ENCODE assay signal across 27 mouse cellular contexts in genomic region chr12:85794094-85794493, GRCm38 (mm10). TPM values are rescaled to one million over a fixed set of nuclear protein-coding genes. Genes with fewer than 3 reads are reported as not detected.
"Had no signal": no experiment of that assay in that cellular context is flagged by ENCODE, and none has a peak within 500 bp of the region (broad histone marks: within the 10 kb centered on the region; RNA-seq: fewer than 3 reads in every experiment).

No protein-coding gene starts in this region.

- DNase-seq: gastrocnemius, adult 2 months; gastrocnemius, postnatal 10 days; gastrocnemius, postnatal 25 days; heart, adult 2 months; heart, postnatal 10 days; heart, postnatal 4 days; kidney, adult 18-20 months; kidney, adult 8-10 months; kidney, postnatal 10 days; kidney, postnatal 25 days; kidney, postnatal 4 days; liver; liver, embryonic 13.5 days had no signal

- H3K27me3 ChIP-seq: heart, embryonic 12.5 days; hindbrain, embryonic 12.5 days; intestine, embryonic 15.5 days; limb, embryonic 12.5 days; liver, embryonic 13.5 days had no signal

- H3K27ac ChIP-seq: gastrocnemius, adult 2 months; heart, adult 2 months; hindbrain, embryonic 10.5 days; hindbrain, embryonic 12.5 days; hindbrain, embryonic 14.5 days; intestine, embryonic 15.5 days; layer of hippocampus, adult 2 months; left cerebral cortex, adult 2 months; limb, embryonic 10.5 days; limb, embryonic 12.5 days; liver, embryonic 13.5 days had no signal

- H3K9me3 ChIP-seq: heart, embryonic 12.5 days; hindbrain, embryonic 10.5 days; hindbrain, embryonic 12.5 days; intestine, embryonic 15.5 days; limb, embryonic 10.5 days; limb, embryonic 12.5 days; liver, embryonic 13.5 days had no signal

- H3K36me3 ChIP-seq: heart, embryonic 12.5 days; hindbrain, embryonic 10.5 days; hindbrain, embryonic 12.5 days; intestine, embryonic 15.5 days; limb, embryonic 10.5 days; limb, embryonic 12.5 days; liver, embryonic 13.5 days had no signal

- H3K9ac ChIP-seq: heart, embryonic 12.5 days; hindbrain, embryonic 12.5 days; hindbrain, embryonic 14.5 days; intestine, embryonic 15.5 days; limb, embryonic 12.5 days; liver, embryonic 13.5 days had no signal

- ATAC-seq: hindbrain, embryonic 16.5 days; inflammation-experienced regulatory T-cells, adult 6 months; intestine, embryonic 15.5 days; intestine, postnatal 0 days had no signal

- H3K4me2 ChIP-seq: heart, embryonic 12.5 days; hindbrain, embryonic 12.5 days; hindbrain, embryonic 14.5 days; intestine, embryonic 15.5 days; limb, embryonic 12.5 days; liver, embryonic 11.5 days; liver, embryonic 13.5 days had no signal

- H3K4me3 ChIP-seq: gastrocnemius, adult 2 months; heart, adult 2 months; heart, embryonic 12.5 days; hindbrain, embryonic 10.5 days; hindbrain, embryonic 12.5 days; intestine, embryonic 15.5 days; layer of hippocampus, adult 2 months; left cerebral cortex, adult 2 months; limb, embryonic 10.5 days; limb, embryonic 12.5 days; liver, embryonic 13.5 days had no signal

- H3K4me1 ChIP-seq: hindbrain, embryonic 12.5 days; intestine, embryonic 15.5 days; limb, embryonic 10.5 days; limb, embryonic 12.5 days; liver, embryonic 13.5 days had no signal

RNA-seq across cellular contexts. Expression of gene Flvcr2, which starts 47.8 kb away (rescaled TPM):
- total RNA-seq: granulocyte monocyte progenitor cell, adult 5-6 weeks had no signal
